8 mouse cellular contexts compared by ENCODE assay signal in genomic region chr15:103502435-103503250, GRCm38 (mm10). TPM values are rescaled to one million over a fixed set of nuclear protein-coding genes. Genes with fewer than 3 reads are reported as not detected.
DNase-seq lines count a peak whose midpoint lies in the region; ATAC-seq and TF ChIP-seq lines count a peak whose summit lies in the region.

Pde1b (plus strand) TSS chr15:103503034.

- under 1% methylated on average over 54 of the region's 63 CpGs for WGBS in forebrain, embryonic 14.5 days
- WGBS in hindbrain, embryonic 13.5 days = under 1% methylated on average over 49 of the region's 63 CpGs

- H3K4me1 ChIP-seq in CH12.LX (ENCODE audit: control insufficient read depth in 1 of 2, insufficient read depth in 2 of 2) = peaks cover 0 to 7% of the 10 kb centered on the region in 2 experiments; a peak in 2 of 4 replicates
- 0 out of 2 replicates have a peak, but pooled peaks cover 2% of the 10 kb centered on the region for H3K4me1 ChIP-seq in brown adipose tissue, adult 24 weeks (ENCODE audit: control insufficient read depth, insufficient read depth, insufficient read length, low read length)
- H3K4me1 ChIP-seq in forebrain, embryonic 14.5 days (ENCODE audit: control insufficient read depth, insufficient read depth, low read length) = peaks cover 21% of the 10 kb centered on the region
- H3K4me1 ChIP-seq in hindbrain, embryonic 13.5 days (replicated peaks) = peaks cover 58% of the 10 kb centered on the region

- in situ Hi-C loops in CH12.LX (cut with MboI; ENCODE audit: low pct_ligation_motif_present, low pct_unique_long_range_greater_than_20kb, low sequenced_read_pairs) = no loop called here

- no peak for TF ChIP-seq CTCF in CH12.LX (conservative IDR thresholded peaks at IDR 0.05 in 1 of 2, IDR thresholded peaks at IDR 0.05 in 1 of 2; ENCODE audit: low read depth in 2 of 2, low read length in 2 of 2)

- H3K4me3 ChIP-seq in CH12.LX (replicated peaks in 1 of 3; ENCODE audit: low read depth in 2 of 3, low read length in 2 of 3, poor library complexity in 1 of 3) = no peak within 1 kb of the TSS
- H3K4me3 ChIP-seq in brown adipose tissue, adult 24 weeks (ENCODE audit: insufficient read depth, low read depth, low read length) = peak within 1 kb of the TSS; percentile 53
- peak within 1 kb of the TSS; percentile 62 for H3K4me3 ChIP-seq in forebrain, embryonic 14.5 days (ENCODE audit: low read depth, low read length)
- H3K4me3 ChIP-seq in hindbrain, embryonic 13.5 days = peak within 1 kb of the TSS; percentile 71

- DNase-seq in CH12.LX (ENCODE audit: extremely low read depth) = no peak
- peak; percentile 79 for DNase-seq in forebrain, embryonic 14.5 days (ENCODE audit: low spot score)
- peak; percentile 46 for DNase-seq in layer of hippocampus, postnatal 25 days (ENCODE audit: extremely low spot score in 1 of 2, low spot score in 1 of 2)
- peak; percentile 68 for DNase-seq in lung, postnatal 10 days
- DNase-seq in ovary, postnatal 14 days (ENCODE audit: low spot score) = peak; percentile 33
- peak; percentile 68 to 79 for DNase-seq in thymus, postnatal 36 days

- no peak within 1 kb of the TSS for H3K27ac ChIP-seq in CH12.LX (ENCODE audit: insufficient read depth, low read depth)
- no peak within 1 kb of the TSS for H3K27ac ChIP-seq in brown adipose tissue, adult 24 weeks (replicated peaks; ENCODE audit: low read depth, low read length)
- peak within 1 kb of the TSS; percentile 71 for H3K27ac ChIP-seq in forebrain, embryonic 14.5 days (ENCODE audit: low read depth, low read length)
- peak within 1 kb of the TSS; percentile 88 for H3K27ac ChIP-seq in hindbrain, embryonic 13.5 days

- no peak for TF ChIP-seq POLR2A in CH12.LX (IDR thresholded peaks at IDR 0.05; ENCODE audit: low read depth, low read length)

- peak; percentile 91 for ATAC-seq in forebrain, embryonic 14.5 days
- ATAC-seq in hindbrain, embryonic 13.5 days (ENCODE audit: low FRiP score) = peak; percentile 84

- H3K36me3 ChIP-seq in CH12.LX (replicated peaks in 1 of 2; ENCODE audit: control insufficient read depth in 1 of 2, insufficient read depth in 1 of 2, low read length in 1 of 2) = peaks cover 53 to 97% of the 10 kb centered on the region in 2 experiments
- no peaks in the 10 kb centered on the region for H3K36me3 ChIP-seq in forebrain, embryonic 14.5 days (ENCODE audit: control insufficient read depth, insufficient read depth, low read length)
- no peaks in the 10 kb centered on the region for H3K36me3 ChIP-seq in hindbrain, embryonic 13.5 days

- no peaks in the 10 kb centered on the region for H3K27me3 ChIP-seq in CH12.LX (replicated peaks)
- 0 out of 2 replicates have a peak, but pooled peaks cover 2% of the 10 kb centered on the region for H3K27me3 ChIP-seq in forebrain, embryonic 14.5 days (replicated peaks; ENCODE audit: control insufficient read depth, insufficient read depth, low read length)
- 0 out of 2 replicates have a peak, but pooled peaks cover 7% of the 10 kb centered on the region for H3K27me3 ChIP-seq in hindbrain, embryonic 13.5 days

- dilution Hi-C loops in CH12.LX (cut with MboI; ENCODE audit: extremely low pct_ligation_motif_present, extremely low pct_unique_long_range_greater_than_20kb, low sequenced_read_pairs) = no loop called here

- H3K9ac ChIP-seq in CH12.LX (ENCODE audit: insufficient read depth, low read depth) = no peak within 1 kb of the TSS
- peak within 1 kb of the TSS; percentile 91 for H3K9ac ChIP-seq in forebrain, embryonic 14.5 days (ENCODE audit: low read length)
- H3K9ac ChIP-seq in hindbrain, embryonic 13.5 days = peak within 1 kb of the TSS; percentile 93

- H3K4me2 ChIP-seq in CH12.LX (ENCODE audit: insufficient read depth, low read depth, poor library complexity, severe bottlenecking) = no peak within 1 kb of the TSS
- H3K4me2 ChIP-seq in forebrain, embryonic 14.5 days (ENCODE audit: low read length) = peak within 1 kb of the TSS; percentile 87
- peak within 1 kb of the TSS; percentile 79 for H3K4me2 ChIP-seq in hindbrain, embryonic 13.5 days

- H3K9me3 ChIP-seq in CH12.LX (replicated peaks; ENCODE audit: low read length) = no peaks in the 10 kb centered on the region
- no peaks in the 10 kb centered on the region for H3K9me3 ChIP-seq in forebrain, embryonic 14.5 days (replicated peaks; ENCODE audit: control insufficient read depth, low read length)
- H3K9me3 ChIP-seq in hindbrain, embryonic 13.5 days = no peaks in the 10 kb centered on the region

- TF ChIP-seq RAD21 in CH12.LX (IDR thresholded peaks at IDR 0.05; ENCODE audit: low read depth, low read length) = no peak

- no peaks in the 10 kb centered on the region for H3K79me2 ChIP-seq in CH12.LX (replicated peaks; ENCODE audit: control insufficient read depth, extremely low read depth, insufficient read depth, poor library complexity, severe bottlenecking)

- no peak for TF ChIP-seq EP300 in CH12.LX (IDR thresholded peaks at IDR 0.05; ENCODE audit: low read length)

TF ChIP-seq in CH12.LX, 34 proteins besides CTCF, POLR2A, EP300 and RAD21:
- no peak for TF ChIP-seq MYC (IDR thresholded peaks at IDR 0.05; ENCODE audit: low read depth, low read length)
- no peak for TF ChIP-seq POLR2AphosphoS2 (IDR thresholded peaks at IDR 0.05; ENCODE audit: low read depth, low read length)
- TF ChIP-seq ZMIZ1 (IDR thresholded peaks at IDR 0.05; ENCODE audit: low read depth, low read length) = no peak
- no peak for TF ChIP-seq TCF12 (IDR thresholded peaks at IDR 0.05; ENCODE audit: low read depth, low read length)
- TF ChIP-seq GABPA (IDR thresholded peaks at IDR 0.05; ENCODE audit: insufficient replicate concordance, low read depth, low read length) = no peak

RNA-seq across cellular contexts. Expression of gene Pde1b, which starts in this region (rescaled TPM):
- total RNA-seq in CH12.LX (2012; rRNA removed) (15.0 and 16.3 TPM in 2 replicates), CH12.LX (2014; rRNA removed) (14.2 and 19.2 TPM in 2 replicates)
- 31.9 and 36.7 TPM in 2 replicates for polyA plus RNA-seq in CH12.LX (2012; ENCODE audit: insufficient read length, low read depth)
- polyA plus RNA-seq in brown adipose tissue, adult 24 weeks (2012; ENCODE audit: insufficient read depth, insufficient read length, missing spikeins) = 2.2 and 3.3 TPM in 2 replicates
- polyA plus RNA-seq in forebrain, embryonic 14.5 days (2014; fragmentation: Nextera tagmentation; extraction: Ambion mirVana) = 61.1 and 61.5 TPM in 2 replicates
- polyA plus RNA-seq in hindbrain, embryonic 13.5 days (2015; fragmentation: Nextera tagmentation; extraction: Ambion mirVana) = 81.6 and 84.0 TPM in 2 replicates
- total RNA-seq in layer of hippocampus, postnatal 25 days (2021) = 10 to 100 TPM; 89.8 to 96.1 TPM

Comparison
In these comparisons a context has a peak if more than half of its experiments do, and no peak if none do; other contexts are left out.
1. RNA of gene Pde1b (total RNA-seq): 89.8 to 96.1 TPM in layer of hippocampus, postnatal 25 days; 14.2 to 19.2 TPM in CH12.LX; every median in the first group is over 4 times any median in the second.
2. H3K27ac ChIP-seq: peak in forebrain, embryonic 14.5 days (single experiment) and hindbrain, embryonic 13.5 days (single experiment); none in CH12.LX (single experiment) and brown adipose tissue, adult 24 weeks (single experiment).
3. H3K4me3 ChIP-seq: peak in brown adipose tissue, adult 24 weeks (single experiment), forebrain, embryonic 14.5 days (single experiment) and hindbrain, embryonic 13.5 days (single experiment); none in CH12.LX (0 of 3).